Mouse (Mus musculus) MEL (cell line): ENCODE data around the gene Pla2g4b. TPM values are rescaled to one million over a fixed set of nuclear protein-coding genes. Genes with fewer than 3 reads are reported as not detected.

ENCODE experiments used
- DNase-seq: peaks from one replicate; pipeline ENCODE4 v3.0.0; 2011; ENCODE audit warnings: low read depth, low spot score
- H3K27ac ChIP-seq: 2 replicates; pipeline ENCODE4 v1.5.1; 2012; ENCODE audit warnings: low read depth, mild to moderate bottlenecking, control low read depth, low read length, moderate library complexity; ENCODE audit not compliant: control insufficient read depth
- H3K27me3 ChIP-seq, 2 experiments: fragments of 150-350 bp in 1 of 2; sonication (generic) in 1 of 2; 2 replicates each; pipeline ENCODE4 v1.6.1; 2012; ENCODE audit warnings: low read length in 2 of 2, mild to moderate bottlenecking in 2 of 2, improper control_type of control experiment in 1 of 2, moderate library complexity in 1 of 2; ENCODE audit not compliant: insufficient read depth in 2 of 2, control insufficient read depth in 1 of 2
- H3K36me3 ChIP-seq, 2 experiments: 2 replicates each; pipeline ENCODE4 v1.6.1; 2012 to 2014; ENCODE audit warnings: low read length in 2 of 2, improper control_type of control experiment in 1 of 2, inconsistent platforms in 1 of 2, mild to moderate bottlenecking in 1 of 2; ENCODE audit not compliant: insufficient read depth in 2 of 2, control insufficient read depth in 1 of 2
- H3K4me1 ChIP-seq, 2 experiments: fragments of 150-350 bp in 1 of 2; sonication (generic) in 1 of 2; 2 replicates each; pipeline ENCODE4 v1.6.1; 2012; ENCODE audit warnings: low read length in 2 of 2, improper control_type of control experiment in 1 of 2, mild to moderate bottlenecking in 1 of 2; ENCODE audit not compliant: insufficient read depth in 2 of 2, control insufficient read depth in 1 of 2
- H3K4me3 ChIP-seq, 2 experiments: fragments of 150-350 bp in 1 of 2; sonication (generic) in 1 of 2; 2 replicates each; pipeline ENCODE4 v1.5.1; 2012; ENCODE audit warnings: low read depth in 2 of 2, low read length in 2 of 2, mild to moderate bottlenecking in 2 of 2, moderate library complexity in 2 of 2, control low read depth in 1 of 2, improper control_type of control experiment in 1 of 2; ENCODE audit not compliant: control insufficient read depth in 1 of 2, insufficient read depth in 1 of 2
- H3K79me2 ChIP-seq: 2 replicates; pipeline ENCODE4 v1.6.1; 2012; ENCODE audit warnings: mild to moderate bottlenecking, low read length, moderate library complexity; ENCODE audit not compliant: control insufficient read depth, poor library complexity, insufficient read depth
- H3K9ac ChIP-seq: 2 replicates; pipeline ENCODE4 v1.6.1; 2012; ENCODE audit warnings: low read depth, mild to moderate bottlenecking, control low read depth, low read length, moderate library complexity; ENCODE audit not compliant: control insufficient read depth, poor library complexity, severe bottlenecking
- H3K9me3 ChIP-seq: fragments of 150-350 bp; sonication (generic); replicated peaks from 2 replicates; pipeline ENCODE4 v1.6.1; 2012; ENCODE audit warnings: mild to moderate bottlenecking, low read length, improper control_type of control experiment, moderate library complexity; ENCODE audit not compliant: insufficient read depth
- BHLHE40 ChIP-seq: IDR thresholded peaks from 2 replicates; pipeline ENCODE4 v1.6.1; 2012; ENCODE audit warnings: low read depth, mild to moderate bottlenecking, inconsistent platforms, low read length, improper control_type of control experiment, borderline replicate concordance
- CHD2 ChIP-seq: IDR thresholded peaks from 2 replicates; pipeline ENCODE4 v1.6.1; 2011; ENCODE audit warnings: low read length, improper control_type of control experiment
- E2F4 ChIP-seq: IDR thresholded peaks from 2 replicates; pipeline ENCODE4 v1.6.1; 2011; ENCODE audit warnings: low read depth, low read length, improper control_type of control experiment, borderline replicate concordance
- ELF1 ChIP-seq: IDR thresholded peaks from 2 replicates; pipeline ENCODE4 v1.6.1; 2014; ENCODE audit warnings: low read depth, mild to moderate bottlenecking, inconsistent platforms, low read length, improper control_type of control experiment, moderate library complexity
- GABPA ChIP-seq: IDR thresholded peaks from 2 replicates; pipeline ENCODE4 v1.6.1; 2012; ENCODE audit warnings: low read depth, mild to moderate bottlenecking, inconsistent platforms, low read length, improper control_type of control experiment, moderate library complexity
- GATA1 ChIP-seq: IDR thresholded peaks from 2 replicates; pipeline ENCODE4 v1.6.1; 2011; ENCODE audit warnings: low read depth, low read length, improper control_type of control experiment
- JUND ChIP-seq: IDR thresholded peaks from 2 replicates; pipeline ENCODE4 v1.6.1; 2011; ENCODE audit warnings: low read depth, mild to moderate bottlenecking, improper control_type of control experiment, low read length
- KAT2A ChIP-seq: conservative IDR thresholded peaks from 2 replicates; pipeline ENCODE4 v1.6.1; 2012; ENCODE audit warnings: low read depth, low read length, improper control_type of control experiment, inconsistent platforms
- MAX ChIP-seq: IDR thresholded peaks from 2 replicates; pipeline ENCODE4 v1.6.1; 2011; ENCODE audit warnings: low read length, improper control_type of control experiment
- MEF2A ChIP-seq: IDR thresholded peaks from 2 replicates; pipeline ENCODE4 v1.6.1; 2014; ENCODE audit warnings: low read depth, mild to moderate bottlenecking, inconsistent platforms, low read length, improper control_type of control experiment; ENCODE audit not compliant: poor library complexity, insufficient replicate concordance, severe bottlenecking; ENCODE audit errors: extremely low read depth
- POLR2AphosphoS5 ChIP-seq: IDR thresholded peaks from 2 replicates; pipeline ENCODE4 v1.6.1; 2012; ENCODE audit warnings: low read depth, borderline replicate concordance, mild to moderate bottlenecking, inconsistent platforms, low read length, moderate library complexity, mixed read lengths
- TAL1 ChIP-seq: IDR thresholded peaks from 2 replicates; pipeline ENCODE4 v1.6.1; 2012; ENCODE audit warnings: mild to moderate bottlenecking, inconsistent platforms, low read length, moderate library complexity, mixed read lengths
- TBP ChIP-seq: IDR thresholded peaks from 2 replicates; pipeline ENCODE4 v1.8.0; 2011; ENCODE audit warnings: low read depth, low read length, improper control_type of control experiment
- UBTF ChIP-seq: IDR thresholded peaks from 2 replicates; pipeline ENCODE4 v1.6.1; 2012; ENCODE audit warnings: low read depth, mild to moderate bottlenecking, inconsistent platforms, low read length, improper control_type of control experiment, moderate library complexity, borderline replicate concordance; ENCODE audit not compliant: insufficient read depth
- ZKSCAN1 ChIP-seq: IDR thresholded peaks from 2 replicates; pipeline ENCODE4 v1.6.1; 2012; ENCODE audit warnings: low read depth, mild to moderate bottlenecking, inconsistent platforms, low read length, improper control_type of control experiment, moderate library complexity
- ZMIZ1 ChIP-seq: IDR thresholded peaks from 2 replicates; pipeline ENCODE4 v1.6.1; 2012; ENCODE audit warnings: low read depth, mild to moderate bottlenecking, inconsistent platforms, low read length, improper control_type of control experiment, moderate library complexity
- ZNF384 ChIP-seq: IDR thresholded peaks from 2 replicates; pipeline ENCODE4 v1.6.1; 2012; ENCODE audit warnings: low read depth, mild to moderate bottlenecking, inconsistent platforms, low read length, improper control_type of control experiment
- polyA plus RNA-seq, 2 experiments: library from polyadenylated mRNA; stranded (reverse) in 1 of 2; unstranded in 1 of 2; fragments of >175 nt in 1 of 2; fragments of >200 nt in 1 of 2; gene quantifications; 2 replicates each; pipeline versions ENCODE4 v1.2.1 to v1.2.4; 2012; ENCODE audit warnings: low replicate concordance in 2 of 2, low read depth in 1 of 2; ENCODE audit not compliant: insufficient read length in 2 of 2, insufficient read depth in 1 of 2, missing spikeins in 1 of 2
- total RNA-seq: library from RNA; depleted of rRNA; stranded (reverse); fragments of 300-350 nt; gene quantifications from 2 replicates; pipeline ENCODE4 v1.2.3, GENCODE M21; 2012; rRNA removed

The Pla2g4b gene
- total and polyA plus RNA-seq, 3 experiments = 0.32 to 0.54 TPM; not detected in 1

DNA sequence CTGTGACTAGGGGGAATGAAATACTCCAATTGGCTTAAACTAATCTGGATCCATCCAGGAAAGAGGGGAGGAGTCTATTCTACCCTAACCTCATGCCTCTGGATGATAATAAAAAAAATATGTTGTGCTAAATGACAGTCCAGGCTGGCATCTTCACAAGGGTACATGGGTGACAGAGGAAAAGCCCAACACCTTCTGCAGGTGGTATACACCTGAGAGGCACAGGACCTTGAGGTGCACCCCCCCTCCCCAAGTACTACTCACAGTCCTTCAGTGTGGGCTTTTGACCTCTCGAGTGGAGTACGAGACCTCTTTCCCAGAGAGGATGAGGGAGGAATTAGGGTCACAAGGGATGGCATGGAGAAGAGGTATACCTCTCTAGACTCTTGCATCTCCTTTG is 54.7 kb downstream of the Pla2g4b start:
- Histone ChIP-seq H3K27ac (no peak overlapping the region), H3K9me3 (no peaks in the 10 kb centered on the region), H3K79me2 (no peaks in the 10 kb centered on the region), H3K27me3 (no peaks in the 10 kb centered on the region), H3K9ac (no peak overlapping the region), H3K36me3 (no peaks in the 10 kb centered on the region), H3K4me3 (no peak overlapping the region), H3K4me1 (0 out of 4 replicates have a peak, but pooled peaks cover 0 to 3% of the 10 kb centered on the region in 2 experiments)
- no peak for TF ChIP-seq JUND
- TF ChIP-seq ZNF384 = no peak
- no peak for TF ChIP-seq ZMIZ1
- no peak for TF ChIP-seq KAT2A
- no peak for TF ChIP-seq UBTF
- TF ChIP-seq TBP = no peak
- TF ChIP-seq ELF1 = no peak
- TF ChIP-seq ZKSCAN1 = no peak
- no peak for TF ChIP-seq BHLHE40
- DNase-seq = no peak

DNA sequence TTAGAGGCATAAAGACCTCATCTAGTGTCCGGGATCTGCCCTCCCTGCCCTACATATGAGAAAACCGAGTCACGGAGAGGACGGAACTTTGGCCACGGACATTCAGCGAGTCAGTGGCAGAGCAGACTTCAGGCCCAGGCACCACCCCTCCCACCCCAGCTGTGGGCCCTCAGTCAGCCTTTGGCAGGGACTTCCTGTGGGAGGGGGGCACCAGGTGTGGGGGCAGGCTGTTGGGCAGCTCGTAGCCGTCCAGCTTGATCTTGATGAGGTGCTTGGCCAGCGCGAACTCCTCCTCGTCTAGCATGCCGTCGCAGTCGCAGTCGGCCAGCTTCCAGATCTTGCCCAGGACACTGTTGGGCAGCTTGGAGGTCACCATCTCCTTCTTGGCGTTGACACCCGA is 57.8 kb downstream of the Pla2g4b start:
- Histone ChIP-seq H3K36me3 (no peaks in the 10 kb centered on the region), H3K27me3 (no peaks in the 10 kb centered on the region), H3K9me3 (no peaks in the 10 kb centered on the region), H3K9ac (no peak overlapping the region), H3K4me1 (no peaks in the 10 kb centered on the region), H3K4me3 (no peak overlapping the region), H3K27ac (no peak overlapping the region), H3K79me2 (no peaks in the 10 kb centered on the region)
- no peak for DNase-seq
- no peak for TF ChIP-seq POLR2AphosphoS5
- no peak for TF ChIP-seq MEF2A
- no peak for TF ChIP-seq CHD2
- no peak for TF ChIP-seq E2F4
- TF ChIP-seq MAX = no peak
- TF ChIP-seq GATA1 = no peak
- TF ChIP-seq GABPA = no peak
- no peak for TF ChIP-seq TAL1

Other genes with a start within 250 kb of the Pla2g4b start
- gene Rpap1, start 245.9 kb upstream of the Pla2g4b start, total RNA-seq = 12.9 and 13.6 TPM in 2 replicates
- 10 to 100 TPM in 1 of 2 experiments, not detected in 1; 26.8 TPM for gene Rpap1, start 245.9 kb upstream of the Pla2g4b start, polyA plus RNA-seq
- 11.0 and 11.2 TPM in 2 replicates for gene Tyro3, start 235.7 kb upstream of the Pla2g4b start, total RNA-seq
- gene Tyro3, start 235.7 kb upstream of the Pla2g4b start, polyA plus RNA-seq = 10 to 100 TPM in 1 of 2 experiments, not detected in 1; 15.2 TPM
- 45.4 and 45.7 TPM in 2 replicates for gene Mga, start 136.2 kb upstream of the Pla2g4b start, total RNA-seq
- 100 to 1,000 TPM in 1 of 2 experiments, 10 to 100 TPM in 1; 60.9 to 224 TPM for gene Mga, start 136.2 kb upstream of the Pla2g4b start, polyA plus RNA-seq
- 2.5 and 3.8 TPM in 2 replicates for gene Mapkbp1, start 60.7 kb upstream of the Pla2g4b start, total RNA-seq
- gene Mapkbp1, start 60.7 kb upstream of the Pla2g4b start, polyA plus RNA-seq = 1 to 10 TPM in 1 of 2 experiments, not detected in 1; 4.9 TPM
- 4.2 and 5.9 TPM in 2 replicates for gene Jmjd7, start 5.9 kb upstream of the Pla2g4b start, total RNA-seq
- gene Jmjd7, start 5.9 kb upstream of the Pla2g4b start, polyA plus RNA-seq = 10 to 100 TPM in 1 of 2 experiments, not detected in 1; 12.0 TPM
- 0.46 and 0.96 TPM in 2 replicates for gene Gm28042, start 5.9 kb upstream of the Pla2g4b start, total RNA-seq
- gene Gm28042, start 5.9 kb upstream of the Pla2g4b start, polyA plus RNA-seq = 1 to 10 TPM in 1 of 2 experiments, not detected in 1; 1.7 TPM
- gene Ehd4, start 121.2 kb downstream of the Pla2g4b start, total RNA-seq = 14.1 and 15.8 TPM in 2 replicates
- 10 to 100 TPM in 1 of 2 experiments, not detected in 1; 35.5 TPM for gene Ehd4, start 121.2 kb downstream of the Pla2g4b start, polyA plus RNA-seq
- not detected in 2 replicates for gene Pla2g4e, start 211.9 kb downstream of the Pla2g4b start, total RNA-seq
- gene Pla2g4e, start 211.9 kb downstream of the Pla2g4b start, polyA plus RNA-seq = not detected